10 mouse cellular contexts compared by ENCODE assay signal in genomic region chrX:153174786-153175185, GRCm38 (mm10). TPM values are rescaled to one million over a fixed set of nuclear protein-coding genes. Genes with fewer than 3 reads are reported as not detected.
DNase-seq lines count a peak whose midpoint lies in the region; ATAC-seq and TF ChIP-seq lines count a peak whose summit lies in the region.
"Had no signal": no experiment of that assay in that cellular context is flagged by ENCODE, and none has a peak within 500 bp of the region (broad histone marks: within the 10 kb centered on the region; RNA-seq: fewer than 3 reads in every experiment).

No protein-coding gene starts in this region.

- no peak overlapping the region for H3K9ac ChIP-seq in forebrain, postnatal 0 days
- H3K9ac ChIP-seq in forebrain, embryonic 16.5 days (replicated peaks; ENCODE audit: low read depth, low read length), result no peak overlapping the region
- H3K9ac ChIP-seq in forebrain, embryonic 15.5 days (replicated peaks), result no peak overlapping the region

- H3K27me3 ChIP-seq in forebrain, postnatal 0 days (ENCODE audit: insufficient read depth, low read length), result no peaks in the 10 kb centered on the region
- H3K27me3 ChIP-seq in forebrain, embryonic 16.5 days (replicated peaks; ENCODE audit: control insufficient read depth, insufficient read depth, low read length), result no peaks in the 10 kb centered on the region
- no peaks in the 10 kb centered on the region for H3K27me3 ChIP-seq in embryonic facial prominence, embryonic 10.5 days (replicated peaks; ENCODE audit: low read depth, poor library complexity, severe bottlenecking)
- no peaks in the 10 kb centered on the region for H3K27me3 ChIP-seq in forebrain, embryonic 15.5 days

- no peak overlapping the region for H3K4me2 ChIP-seq in forebrain, postnatal 0 days (ENCODE audit: low read depth)
- no peak overlapping the region for H3K4me2 ChIP-seq in forebrain, embryonic 16.5 days (ENCODE audit: low read length)
- no peak overlapping the region for H3K4me2 ChIP-seq in forebrain, embryonic 15.5 days (replicated peaks)

- H3K36me3 ChIP-seq in forebrain, postnatal 0 days (ENCODE audit: insufficient read depth), result no peaks in the 10 kb centered on the region
- no peaks in the 10 kb centered on the region for H3K36me3 ChIP-seq in forebrain, embryonic 16.5 days (ENCODE audit: control insufficient read depth, insufficient read depth)
- no peaks in the 10 kb centered on the region for H3K36me3 ChIP-seq in embryonic facial prominence, embryonic 10.5 days (replicated peaks)
- H3K36me3 ChIP-seq in forebrain, embryonic 15.5 days, result no peaks in the 10 kb centered on the region

- H3K4me1 ChIP-seq in forebrain, postnatal 0 days (ENCODE audit: insufficient read depth), result no peaks in the 10 kb centered on the region
- H3K4me1 ChIP-seq in forebrain, embryonic 16.5 days (replicated peaks; ENCODE audit: control insufficient read depth, insufficient read depth, low read length), result no peaks in the 10 kb centered on the region
- H3K4me1 ChIP-seq in embryonic facial prominence, embryonic 10.5 days, result no peaks in the 10 kb centered on the region
- H3K4me1 ChIP-seq in forebrain, embryonic 15.5 days, result no peaks in the 10 kb centered on the region

- H3K9me3 ChIP-seq in forebrain, postnatal 0 days (ENCODE audit: low read length), result no peaks in the 10 kb centered on the region
- no peaks in the 10 kb centered on the region for H3K9me3 ChIP-seq in forebrain, embryonic 16.5 days (ENCODE audit: control insufficient read depth, low read length)
- H3K9me3 ChIP-seq in embryonic facial prominence, embryonic 10.5 days, result no peaks in the 10 kb centered on the region
- no peaks in the 10 kb centered on the region for H3K9me3 ChIP-seq in forebrain, embryonic 15.5 days

- no peak for ATAC-seq in forebrain, postnatal 0 days
- no peak for ATAC-seq in forebrain, embryonic 16.5 days
- ATAC-seq in forebrain, embryonic 15.5 days (replicated peaks), result no peak

- H3K27ac ChIP-seq in forebrain, postnatal 0 days (ENCODE audit: low read depth, low read length), result no peak overlapping the region
- H3K27ac ChIP-seq in forebrain, embryonic 16.5 days (ENCODE audit: low read length), result no peak overlapping the region
- no peak overlapping the region for H3K27ac ChIP-seq in embryonic facial prominence, embryonic 10.5 days (replicated peaks)
- H3K27ac ChIP-seq in forebrain, embryonic 15.5 days (replicated peaks), result no peak overlapping the region

- 3% methylated on average over 1 of the region's 1 CpGs for WGBS in forebrain, postnatal 0 days
- WGBS in forebrain, embryonic 16.5 days, result 10% methylated on average over 1 of the region's 1 CpGs
- 11% methylated on average over 1 of the region's 1 CpGs for WGBS in embryonic facial prominence, embryonic 10.5 days
- 12% methylated on average over 1 of the region's 1 CpGs for whole genome bisulfite sequencing in forebrain, embryonic 15.5 days

- no peak for DNase-seq in forebrain, postnatal 0 days
- peak; percentile 16 for DNase-seq in right cerebral cortex, postnatal 4 days
- no peak for DNase-seq in right cerebral cortex, postnatal 25 days
- DNase-seq in embryonic facial prominence, embryonic 10.5 days (ENCODE audit: low spot score), result peak; percentile 9
- peak; percentile 8 for DNase-seq in thymus, postnatal 14 days
- DNase-seq in spleen, postnatal 4 days (ENCODE audit: low spot score in 2 of 2), result no peak

- peak; percentile 41; the same call in 1 of the 2 replicates for TF ChIP-seq CTCF in forebrain, postnatal 0 days (IDR thresholded peaks at IDR 0.05; ENCODE audit: low read depth)

- H3K4me3 ChIP-seq in forebrain, postnatal 0 days (ENCODE audit: low read depth, low read length), result no peak overlapping the region
- H3K4me3 ChIP-seq in forebrain, embryonic 16.5 days (replicated peaks; ENCODE audit: low read length), result no peak overlapping the region
- H3K4me3 ChIP-seq in embryonic facial prominence, embryonic 10.5 days, result no peak overlapping the region
- H3K4me3 ChIP-seq in forebrain, embryonic 15.5 days, result no peak overlapping the region

RNA-seq across cellular contexts. Expression of gene Rragb, which starts 35.0 kb away (rescaled TPM):
- 67.0 and 69.9 TPM in 2 replicates for total RNA-seq in forebrain, postnatal 0 days (2014; rRNA removed)
- 6.7 and 8.5 TPM in 2 replicates for polyA plus RNA-seq in forebrain, postnatal 0 days (2015; fragmentation: Nextera tagmentation; extraction: Ambion mirVana)
- polyA plus RNA-seq in forebrain, embryonic 16.5 days (2015; fragmentation: Nextera tagmentation; extraction: Ambion mirVana), result 6.3 and 6.9 TPM in 2 replicates
- polyA plus RNA-seq in embryonic facial prominence, embryonic 10.5 days (2016; fragmentation: Nextera tagmentation; extraction: Ambion mirVana), result 5.4 and 5.9 TPM in 2 replicates
- 6.1 and 7.1 TPM in 2 replicates for polyA plus RNA-seq in forebrain, embryonic 15.5 days (2015; fragmentation: Nextera tagmentation; extraction: Ambion mirVana)

RNA-seq across cellular contexts. Expression of gene Foxr2, which starts 56.2 kb away (rescaled TPM):
- total RNA-seq in forebrain, postnatal 0 days (2014; rRNA removed), result 1.1 and 2.3 TPM in 2 replicates
- polyA plus RNA-seq in forebrain, postnatal 0 days (2015; fragmentation: Nextera tagmentation; extraction: Ambion mirVana), result 0.68 and 1.1 TPM in 2 replicates
- polyA plus RNA-seq in forebrain, embryonic 16.5 days (2015; fragmentation: Nextera tagmentation; extraction: Ambion mirVana), result 0.51 and 0.68 TPM in 2 replicates
- polyA plus RNA-seq in embryonic facial prominence, embryonic 10.5 days (2016; fragmentation: Nextera tagmentation; extraction: Ambion mirVana), result 0.10 and 0.21 TPM in 2 replicates
- polyA plus RNA-seq in forebrain, embryonic 15.5 days (2015; fragmentation: Nextera tagmentation; extraction: Ambion mirVana), result 0.28 and 0.75 TPM in 2 replicates
- polyA plus RNA-seq: heart, embryonic 16.5 days; liver, embryonic 16.5 days had no signal

Comparison
In these comparisons a context has a peak if more than half of its experiments do, and no peak if none do; other contexts are left out.
1. DNase-seq: peak in right cerebral cortex, postnatal 4 days (single experiment), embryonic facial prominence, embryonic 10.5 days (single experiment) and thymus, postnatal 14 days (single experiment); none in forebrain, postnatal 0 days (single experiment), right cerebral cortex, postnatal 25 days (single experiment) and spleen, postnatal 4 days (0 of 2).